Mouse (Mus musculus) brain, adult 10 weeks (tissue): ENCODE data around the gene Gsdmc4. TPM values are rescaled to one million over a fixed set of nuclear protein-coding genes. Genes with fewer than 3 reads are reported as not detected.

Experiments
- polyA plus RNA-seq: library from polyadenylated mRNA; stranded (reverse); fragments of 350-450 nt; fragmentation: Illumina TruSeq; extraction: RNeasy Lipid Tissue Mini Kit (QIAGEN cat#74804); gene quantifications from one replicate; pipeline ENCODE4 v1.2.3, GENCODE M21; 2015; ENCODE audit warnings: low read depth, low replicate concordance

Gsdmc4 gene
- polyA plus RNA-seq: not detected

DNA sequence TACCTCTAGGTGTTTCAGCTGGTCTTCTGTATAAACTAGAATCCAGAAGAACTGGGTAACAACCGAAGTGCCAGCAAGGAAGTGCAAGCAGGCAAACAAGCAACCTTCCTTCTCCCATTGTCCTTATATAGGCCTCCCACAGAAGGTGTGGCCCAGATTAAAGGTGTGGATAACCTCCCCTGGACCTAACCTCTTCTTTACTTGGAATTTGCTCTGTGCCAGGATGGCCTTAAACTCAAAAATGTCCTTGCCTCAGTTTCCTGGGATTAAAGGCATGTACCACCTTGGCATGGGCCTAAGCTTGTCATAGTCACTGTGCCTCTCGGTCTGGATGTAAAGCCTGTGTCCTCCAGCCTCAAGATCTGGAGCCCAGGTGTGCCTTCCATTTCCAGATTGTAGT, at the start of gene Gsdmc4:
Gene Gsdmc4 (minus strand): TSS at position 101 of the 400 bp plus-strand sequence.

GRCm38 (mm10) chr15:63878458-63878857, 33.6 kb downstream of the Gsdmc4 start, which contains the start of gene Gsdmc3:
TSS of gene Gsdmc3 (minus strand) at chr15:63878558.

Other genes starting within 250 kb of the Gsdmc4 start
- not detected for gene Gsdmc2, start 67.1 kb downstream of the Gsdmc4 start, polyA plus RNA-seq
- gene Gsdmc3, start 33.7 kb downstream of the Gsdmc4 start, polyA plus RNA-seq: not detected
- 211 TPM for gene Fam49b, start 148.2 kb upstream of the Gsdmc4 start, polyA plus RNA-seq